ENCODE assay signal across 9 mouse cellular contexts in the genomic region with DNA sequence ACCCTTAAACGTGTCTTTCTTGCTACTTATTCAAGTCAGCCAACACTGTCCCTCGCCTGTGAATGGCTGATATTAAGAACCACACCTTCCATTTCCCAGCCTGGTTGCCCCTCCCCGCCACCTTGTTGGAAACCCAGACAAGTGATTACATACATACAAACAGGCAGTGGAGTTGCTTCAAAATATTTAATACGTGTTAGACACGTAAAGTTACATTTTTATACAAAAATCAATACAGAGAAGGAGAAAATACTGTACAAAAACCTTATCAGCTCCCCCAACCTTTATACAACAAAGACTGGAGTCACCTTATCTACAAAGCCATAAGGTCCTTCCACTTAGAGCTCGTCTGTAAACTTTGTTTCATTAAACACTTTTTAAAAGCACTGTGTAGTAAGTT. TPM values are rescaled to one million over a fixed set of nuclear protein-coding genes. Genes with fewer than 3 reads are reported as not detected.
DNase-seq lines count a peak whose midpoint lies in the region; ATAC-seq and TF ChIP-seq lines count a peak whose summit lies in the region.
"Had no signal": no experiment of that assay in that cellular context is flagged by ENCODE, and none has a peak within 500 bp of the region (broad histone marks: within the 10 kb centered on the region; RNA-seq: fewer than 3 reads in every experiment).

No protein-coding gene starts in this region.

- H3K36me3 ChIP-seq in heart, embryonic 10.5 days: no peaks in the 10 kb centered on the region
- H3K36me3 ChIP-seq in hindbrain, embryonic 12.5 days: no peaks in the 10 kb centered on the region

- ATAC-seq in hindbrain, embryonic 12.5 days (ENCODE audit: low FRiP score): no peak
- ATAC-seq in megakaryocyte-erythroid progenitor cell, adult 5-6 weeks (replicated peaks; ENCODE audit: low FRiP score, low TSS enrichment, poor library complexity, severe bottlenecking): peak; percentile 65

- WGBS in heart, embryonic 10.5 days: 16% methylated on average over 6 of the region's 6 CpGs
- 21% methylated on average over 6 of the region's 6 CpGs for WGBS in bone marrow, adult 2 months
- 30% methylated on average over 6 of the region's 6 CpGs for WGBS in hindbrain, embryonic 12.5 days

- H3K4me1 ChIP-seq in heart, embryonic 10.5 days: peaks cover 38% of the 10 kb centered on the region
- peaks cover 2% of the 10 kb centered on the region; the same call in 1 of the 2 replicates for H3K4me1 ChIP-seq in bone marrow, adult 2 months (ENCODE audit: control insufficient read depth, insufficient read depth, low read length)
- H3K4me1 ChIP-seq in hindbrain, embryonic 12.5 days: peaks cover 30% of the 10 kb centered on the region

- no peak for TF ChIP-seq POLR2A in bone marrow, adult 2 months (IDR thresholded peaks at IDR 0.05; ENCODE audit: borderline replicate concordance, control insufficient read depth, low read depth, low read length)

- H3K27me3 ChIP-seq in heart, embryonic 10.5 days (ENCODE audit: insufficient read depth, poor library complexity, severe bottlenecking): no peaks in the 10 kb centered on the region
- no peaks in the 10 kb centered on the region for H3K27me3 ChIP-seq in hindbrain, embryonic 12.5 days

- peak overlapping the region; percentile 98; the same call in 1 of the 2 replicates for H3K9ac ChIP-seq in hindbrain, embryonic 12.5 days

- intact Hi-C loops in gastrocnemius, postnatal 14 days (cut with DNase I; ENCODE audit: low total_unique reads): loop anchor here (10.0 kb wide), 1 partner anchor 47 kb away; the partner anchor contains the start of gene Mr1

- H3K4me2 ChIP-seq in hindbrain, embryonic 12.5 days (replicated peaks): peak overlapping the region; percentile 80

- peak overlapping the region; percentile 99 for H3K27ac ChIP-seq in heart, embryonic 10.5 days
- H3K27ac ChIP-seq in bone marrow, adult 2 months (ENCODE audit: control insufficient read depth, insufficient read depth, low read depth, low read length, poor library complexity): no peak overlapping the region
- H3K27ac ChIP-seq in hindbrain, embryonic 12.5 days: no peak overlapping the region

- peak overlapping the region; percentile 99 for H3K4me3 ChIP-seq in heart, embryonic 10.5 days
- peak overlapping the region; percentile 69 for H3K4me3 ChIP-seq in bone marrow, adult 2 months (replicated peaks; ENCODE audit: control insufficient read depth, low read depth, low read length)
- peak overlapping the region; percentile 91 for H3K4me3 ChIP-seq in hindbrain, embryonic 12.5 days

- DNase-seq in heart, embryonic 10.5 days (ENCODE audit: low spot score): no peak
- no peak for DNase-seq in heart, adult 18-20 months
- no peak for DNase-seq in thymus, postnatal 36 days
- no peak for DNase-seq in gastrocnemius, postnatal 14 days
- no peak for DNase-seq in gastrocnemius, postnatal 25 days

- no peaks in the 10 kb centered on the region for H3K9me3 ChIP-seq in heart, embryonic 10.5 days
- no peaks in the 10 kb centered on the region for H3K9me3 ChIP-seq in hindbrain, embryonic 12.5 days (replicated peaks)

- TF ChIP-seq CTCF in bone marrow, adult 2 months (IDR thresholded peaks at IDR 0.05; ENCODE audit: control insufficient read depth, insufficient read depth, low read length): no peak

RNA-seq across cellular contexts. Expression of gene Ier5, which starts 2.1 kb away (rescaled TPM):
- polyA plus RNA-seq in heart, embryonic 10.5 days (2016; fragmentation: Nextera tagmentation; extraction: Ambion mirVana): 3.4 and 8.6 TPM in 2 replicates
- 10 to 100 TPM; 18.8 to 21.4 TPM for total RNA-seq in heart, adult 18-20 months (2021)
- polyA plus RNA-seq in bone marrow, adult 2 months (2011; ENCODE audit: insufficient read depth, insufficient read length, low replicate concordance, missing spikeins): 10.4 and 18.8 TPM in 2 replicates
- polyA plus RNA-seq in hindbrain, embryonic 12.5 days (2016; fragmentation: Nextera tagmentation; extraction: Ambion mirVana): 16.5 and 17.7 TPM in 2 replicates
- total RNA-seq in megakaryocyte-erythroid progenitor cell, adult 5-6 weeks (2014; fragmentation: Nextera tagmentation): 5.7 and 7.1 TPM in 2 replicates
- 7.5 and 12.7 TPM in 2 replicates for total RNA-seq in megakaryocyte-erythroid progenitor cell, adult 5-6 weeks (2017)
- 1 to 10 TPM; 4.6 to 6.4 TPM for total RNA-seq in gastrocnemius, postnatal 14 days (2021)
- 1 to 10 TPM; 5.5 to 7.5 TPM for total RNA-seq in gastrocnemius, postnatal 25 days (2021)

RNA-seq across cellular contexts. Expression of gene Mr1, which starts 49.3 kb away (rescaled TPM):
- 1.3 and 1.6 TPM in 2 replicates for polyA plus RNA-seq in heart, embryonic 10.5 days (2016; fragmentation: Nextera tagmentation; extraction: Ambion mirVana)
- total RNA-seq in heart, adult 18-20 months (2021): 1 to 10 TPM; 6.7 to 7.8 TPM
- 0.70 and 1.1 TPM in 2 replicates for polyA plus RNA-seq in bone marrow, adult 2 months (2011; ENCODE audit: insufficient read depth, insufficient read length, low replicate concordance, missing spikeins)
- 2.1 and 2.4 TPM in 2 replicates for polyA plus RNA-seq in hindbrain, embryonic 12.5 days (2016; fragmentation: Nextera tagmentation; extraction: Ambion mirVana)
- 6.1 and 7.8 TPM in 2 replicates for total RNA-seq in megakaryocyte-erythroid progenitor cell, adult 5-6 weeks (2014; fragmentation: Nextera tagmentation)
- total RNA-seq in megakaryocyte-erythroid progenitor cell, adult 5-6 weeks (2017): 6.2 and 7.7 TPM in 2 replicates
- total RNA-seq in gastrocnemius, postnatal 14 days (2021): 1 to 10 TPM; 5.7 TPM
- total RNA-seq in gastrocnemius, postnatal 25 days (2021): 10 to 100 TPM in 1 of 2 experiments, 1 to 10 TPM in 1; 7.3 to 10.6 TPM
- total RNA-seq: ES-E14 had no signal
